Mouse (Mus musculus) ZHBTc4 (cell line): ENCODE data around the gene Galnt7.

Experiments used
- DNase-seq: peaks from one replicate; pipeline ENCODE4 v3.0.0-alpha.2; 2011; ENCODE audit warnings: low read depth, low spot score

The Galnt7 gene

GRCm38 (mm10) chr8:57498847-57499511 is 153.9 kb downstream of the Galnt7 start:
- DNase-seq, result peak; percentile 78

- DNase-seq, result no peak
These were observed 154.4 kb downstream of the Galnt7 start for GRCm38 (mm10) chr8:57498494-57498846.

- DNase-seq, result no peak
These were observed 161.0 kb downstream of the Galnt7 start for GRCm38 (mm10) chr8:57491873-57492272.

- DNase-seq, result peak; percentile 97
These were observed 162.9 kb downstream of the Galnt7 start for GRCm38 (mm10) chr8:57489896-57490295.

- peak; percentile 62 for DNase-seq
These were observed 163.5 kb downstream of the Galnt7 start for GRCm38 (mm10) chr8:57489366-57489765.

GRCm38 (mm10) chr8:57488312-57488765 is 164.5 kb downstream of the Galnt7 start:
- DNase-seq, result peak; percentile 76

GRCm38 (mm10) chr8:57487441-57488155 is 165.2 kb downstream of the Galnt7 start, which contains the start of gene Sap30:
TSS of gene Sap30 (minus strand) at chr8:57487860.
- DNase-seq, result peak; percentile 99

- DNase-seq, result peak; percentile 67
These were observed 166.1 kb downstream of the Galnt7 start for GRCm38 (mm10) chr8:57486491-57487440.

GRCm38 (mm10) chr8:57480606-57481005 is 172.2 kb downstream of the Galnt7 start:
- peak; percentile 61 for DNase-seq

- no peak for DNase-seq
These were observed 173.1 kb downstream of the Galnt7 start for GRCm38 (mm10) chr8:57479700-57480099.

GRCm38 (mm10) chr8:57478406-57478805 is 174.4 kb downstream of the Galnt7 start:
- DNase-seq, result no peak
